Mouse (Mus musculus) retina, embryonic 14.5 days (tissue): Measurements from ENCODE around the gene Zeb2.

Source experiments
- DNase-seq: peaks from one replicate; pipeline ENCODE4 v3.0.0-alpha.2; 2015; ENCODE audit warnings: low spot score

Gene Zeb2

DNA sequence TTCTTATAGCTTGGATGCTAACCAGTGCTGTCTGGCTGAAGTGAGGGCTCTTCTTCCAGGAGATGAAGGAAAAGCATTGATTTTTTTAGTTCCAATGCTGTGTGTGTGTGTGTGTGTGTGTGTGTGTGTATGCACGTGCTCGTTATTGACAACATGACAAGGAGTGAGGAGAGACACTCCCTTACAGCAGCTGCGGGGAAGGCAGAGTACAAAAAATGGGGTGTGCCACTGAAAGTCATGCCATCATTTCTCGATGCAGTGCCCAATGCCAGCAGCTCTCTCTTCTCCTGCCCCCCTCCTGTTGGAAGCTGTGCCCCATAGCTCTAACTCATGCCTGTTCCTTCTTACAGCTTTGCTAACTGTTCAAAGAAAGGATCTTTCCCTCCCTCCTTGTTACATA lies 56.4 kb downstream of the Zeb2 start:
- DNase-seq, result no peak

DNA sequence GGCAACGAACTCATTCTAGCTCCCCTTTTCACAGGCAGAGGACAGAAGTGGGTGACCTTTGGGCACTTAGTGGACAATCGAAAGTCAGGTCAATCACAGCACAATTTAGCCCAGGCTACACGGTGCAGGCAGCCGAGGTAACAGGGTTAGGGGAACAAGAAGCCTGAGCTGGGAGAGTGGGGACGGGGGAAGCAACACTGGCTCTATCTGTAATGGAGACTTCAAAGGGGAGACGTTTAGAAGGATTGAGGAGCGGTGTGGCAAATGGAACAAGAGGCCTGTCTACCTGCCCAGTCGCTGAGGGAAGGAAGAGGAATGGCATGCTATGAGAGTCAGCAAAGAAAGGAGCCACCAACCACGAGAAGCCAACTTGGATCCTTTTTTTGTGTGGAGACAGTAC lies 57.0 kb downstream of the Zeb2 start:
- no peak for DNase-seq

DNA sequence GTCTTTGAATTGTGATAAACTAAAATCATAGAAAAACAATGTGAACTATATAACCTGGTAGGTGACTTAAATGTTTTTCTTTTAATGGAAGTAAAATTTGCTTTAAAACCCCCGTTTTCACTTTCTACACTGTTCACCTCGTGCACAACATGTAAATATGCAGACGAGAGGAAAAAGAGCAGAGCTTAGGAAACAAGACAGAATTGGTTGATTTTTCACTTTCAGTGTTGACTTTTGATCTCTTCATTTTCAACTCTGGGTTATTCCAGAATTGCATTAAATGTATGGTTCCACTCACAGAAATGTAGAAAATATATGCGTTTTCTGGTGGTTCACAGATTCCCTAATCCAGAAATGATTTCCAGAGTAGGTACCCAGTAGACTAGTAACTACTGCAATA lies 57.6 kb downstream of the Zeb2 start:
- no peak for DNase-seq

GRCm38 (mm10) chr2:45059010-45059409 lies 58.2 kb downstream of the Zeb2 start:
- no peak for DNase-seq

- DNase-seq, result no peak
Measured at GRCm38 (mm10) chr2:45058183-45058582, 59.0 kb downstream of the Zeb2 start.

GRCm38 (mm10) chr2:45056856-45057562 lies 60.2 kb downstream of the Zeb2 start:
- DNase-seq, result no peak

- no peak for DNase-seq
Measured at GRCm38 (mm10) chr2:45055926-45056325, 61.3 kb downstream of the Zeb2 start.

GRCm38 (mm10) chr2:45055034-45055615 lies 62.1 kb downstream of the Zeb2 start:
- no peak for DNase-seq

GRCm38 (mm10) chr2:45054070-45055025 lies 62.8 kb downstream of the Zeb2 start:
- DNase-seq, result no peak

DNA sequence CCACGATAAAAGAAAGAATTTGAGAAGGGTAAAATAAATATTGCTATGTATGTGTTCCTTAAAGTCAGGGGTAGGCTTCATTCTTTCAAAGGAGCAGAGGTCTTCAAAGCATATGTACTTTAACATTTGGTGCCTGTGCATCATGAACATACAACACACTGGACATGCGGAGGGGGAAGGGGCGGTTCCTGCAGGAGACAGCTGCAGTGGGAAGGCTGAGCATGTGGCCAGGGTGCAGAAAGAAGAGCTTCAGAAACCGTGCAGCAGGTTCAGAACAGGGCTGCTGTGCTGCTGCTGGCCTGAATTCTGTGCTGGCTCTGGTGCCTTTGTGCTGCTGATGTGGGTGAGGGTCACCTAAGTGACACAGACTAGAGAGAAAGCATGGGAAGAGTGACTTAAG lies 64.6 kb downstream of the Zeb2 start:
- no peak for DNase-seq

DNA sequence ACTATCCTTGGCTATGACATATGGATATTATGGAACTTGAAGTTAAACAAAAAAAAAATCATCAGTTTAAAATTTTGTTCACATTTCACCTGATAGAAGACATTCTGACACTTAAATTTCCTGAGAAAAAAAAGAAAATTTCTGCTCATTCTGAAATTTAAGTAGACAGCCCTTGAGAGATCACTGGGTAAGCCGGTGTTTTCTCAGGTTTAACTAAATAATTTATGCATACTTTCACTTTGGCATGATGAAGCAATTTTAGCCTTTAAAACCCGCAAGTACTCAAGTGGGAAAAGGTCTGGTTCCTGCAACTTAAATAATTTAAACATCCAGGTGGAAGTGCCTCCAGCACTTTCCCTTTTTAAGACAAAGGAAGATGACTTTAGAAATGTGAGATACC lies 65.9 kb downstream of the Zeb2 start:
- no peak for DNase-seq

- no peak for DNase-seq
Measured at GRCm38 (mm10) chr2:45049923-45050322, 67.3 kb downstream of the Zeb2 start.

- DNase-seq, result no peak
Measured at GRCm38 (mm10) chr2:45049279-45049678, 67.9 kb downstream of the Zeb2 start.

DNA sequence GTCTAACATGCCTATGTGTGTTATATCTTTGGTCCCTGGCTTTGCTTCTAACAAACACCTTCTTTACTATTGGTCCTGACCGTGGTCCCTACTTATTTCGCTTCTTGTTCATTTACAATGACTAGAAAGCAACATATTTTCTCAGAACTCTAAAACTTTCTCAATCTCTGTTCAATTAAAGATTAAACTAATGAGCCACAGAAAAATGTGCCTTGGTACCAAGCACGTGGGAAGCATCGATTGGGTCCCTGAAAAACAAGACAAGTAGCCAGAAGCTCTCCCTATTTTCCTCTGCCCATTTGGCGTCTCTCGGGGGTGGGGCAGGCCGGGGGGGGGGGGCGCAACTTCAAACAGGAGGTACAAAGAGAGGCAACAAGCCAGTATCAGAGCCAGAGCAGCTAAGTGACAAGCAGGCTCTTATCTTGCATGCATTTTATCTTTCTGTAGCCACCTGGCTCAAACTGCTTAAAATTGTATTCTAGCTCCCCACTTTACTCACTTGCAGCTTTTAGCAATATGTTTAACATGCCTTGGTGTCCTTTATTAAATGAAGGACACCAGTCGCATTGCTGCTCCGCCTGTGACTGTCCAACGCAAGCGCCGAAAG lies 76.4 kb downstream of the Zeb2 start:
- DNase-seq, result no peak

- no peak for DNase-seq
Measured at GRCm38 (mm10) chr2:45039503-45039902, 77.7 kb downstream of the Zeb2 start.

GRCm38 (mm10) chr2:45028091-45028638 lies 89.0 kb downstream of the Zeb2 start:
- no peak for DNase-seq

- no peak for DNase-seq
Measured at GRCm38 (mm10) chr2:45017186-45017800, 99.9 kb downstream of the Zeb2 start.

- DNase-seq, result no peak
Measured at GRCm38 (mm10) chr2:45013325-45013724, 103.9 kb downstream of the Zeb2 start.

DNA sequence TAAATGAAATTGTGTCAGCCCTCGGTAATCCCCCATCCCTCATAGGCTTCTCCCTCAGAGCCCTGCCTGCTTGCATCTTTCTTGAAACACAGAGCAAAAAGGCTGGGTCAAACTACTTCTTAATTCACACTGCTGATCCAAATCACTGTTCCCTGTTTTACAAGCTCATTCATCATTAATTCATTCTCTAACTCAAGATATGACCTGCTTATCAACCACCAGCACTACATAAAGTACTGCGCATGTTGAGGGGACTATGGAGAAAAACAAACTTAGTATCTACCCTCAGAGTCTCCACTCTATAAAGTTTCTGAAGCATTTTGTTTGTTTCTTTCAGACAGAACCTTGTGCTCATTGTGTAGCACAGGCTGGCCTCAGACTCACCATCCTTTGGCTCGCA lies 104.5 kb downstream of the Zeb2 start:
- no peak for DNase-seq

DNA sequence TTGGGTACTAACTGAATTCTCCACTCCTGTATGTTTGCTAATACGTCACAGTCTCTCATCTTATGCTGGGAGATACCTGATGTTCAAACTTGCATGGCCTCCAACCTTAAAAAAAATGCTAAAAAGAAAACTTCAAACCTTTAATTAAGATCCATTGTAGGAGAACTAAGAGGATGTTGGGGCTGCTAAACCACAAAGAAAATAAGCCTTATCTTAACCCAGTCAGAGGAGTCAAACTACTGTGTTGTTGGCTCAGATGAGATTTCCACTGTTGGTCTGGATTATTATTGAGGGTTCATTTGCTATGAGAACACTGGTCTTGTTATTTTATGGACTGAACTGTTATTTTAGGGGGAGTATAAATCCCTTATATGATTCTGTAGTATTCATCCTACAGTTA lies 106.5 kb downstream of the Zeb2 start:
- no peak for DNase-seq

DNA sequence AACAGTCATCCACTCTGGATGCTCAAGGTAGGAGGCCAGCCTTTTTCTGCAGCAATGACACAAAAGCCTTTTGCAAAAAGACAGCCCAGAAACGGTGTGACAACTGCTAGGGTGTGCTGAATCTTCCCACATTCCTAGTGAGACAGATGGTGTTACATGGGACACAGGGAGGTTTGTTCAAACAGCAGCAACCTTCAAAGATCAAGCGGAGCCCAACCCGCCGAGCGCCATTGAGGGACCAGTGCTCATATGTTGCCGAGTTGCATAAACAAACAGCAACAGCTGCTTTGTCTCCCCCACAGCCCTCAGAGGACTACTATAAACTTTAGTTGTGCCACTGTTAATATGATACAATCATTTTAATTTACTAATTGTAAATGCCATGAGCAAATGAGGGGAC lies 117.3 kb downstream of the Zeb2 start:
- DNase-seq, result no peak

DNA sequence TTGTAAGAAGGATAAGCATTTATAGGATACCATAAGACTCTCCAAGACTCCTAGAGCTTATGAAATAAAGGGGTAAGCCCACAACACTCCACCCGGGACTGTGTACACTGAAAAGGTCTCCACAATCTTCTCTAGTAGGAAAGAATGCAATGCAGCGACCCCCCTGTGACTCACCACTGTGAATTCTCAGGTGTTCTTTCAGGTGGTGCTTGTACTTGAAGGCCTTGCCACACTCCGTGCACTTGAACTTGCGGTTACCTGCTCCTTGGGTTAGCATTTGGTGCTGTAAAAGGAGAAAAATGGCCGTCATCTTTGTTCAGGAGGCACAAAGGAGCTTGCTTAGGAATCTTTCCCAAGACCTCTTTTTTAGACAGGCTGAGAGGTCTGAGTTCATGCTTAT lies 118.5 kb downstream of the Zeb2 start:
- no peak for DNase-seq
